In genomic region chr14:8250141-8250871, GRCm38 (mm10) we compare ENCODE assay signal across 28 mouse cellular contexts. TPM values are rescaled to one million over a fixed set of nuclear protein-coding genes. Genes with fewer than 3 reads are reported as not detected.
DNase-seq lines count a peak whose midpoint lies in the region; ATAC-seq and TF ChIP-seq lines count a peak whose summit lies in the region.
"Had no signal": no experiment of that assay in that cellular context is flagged by ENCODE, and none has a peak within 500 bp of the region (broad histone marks: within the 10 kb centered on the region; RNA-seq: fewer than 3 reads in every experiment).

No protein-coding gene starts in this region.

- DNase-seq in liver, embryonic 11.5 days (ENCODE audit: low spot score) = peak; percentile 15
- peak; percentile 51 for DNase-seq in 416B (ENCODE audit: low read depth)
- no peak for DNase-seq in B cell, adult 2 months
- DNase-seq: adrenal gland, adult 2 months; adrenal gland, postnatal 14 days; cerebellum, adult 11 months; cerebellum, adult 8-10 months; cerebellum, postnatal 10 days; cerebellum, postnatal 36 days; embryo, embryonic 11 days; gastrocnemius, postnatal 25 days; heart, postnatal 36 days had no signal

- no peak for ATAC-seq in liver, embryonic 11.5 days (replicated peaks; ENCODE audit: low FRiP score)
- no peak for ATAC-seq in liver, embryonic 12.5 days
- no peak for ATAC-seq in megakaryocyte, adult 5-6 weeks (ENCODE audit: poor library complexity, severe bottlenecking)
- ATAC-seq: CD4-positive, CD25-positive, alpha-beta regulatory T cell, adult 4 months; forebrain, embryonic 15.5 days had no signal

- no peaks in the 10 kb centered on the region for H3K36me3 ChIP-seq in liver, embryonic 11.5 days (ENCODE audit: control insufficient read depth, insufficient read depth, low read length)
- H3K36me3 ChIP-seq in liver, embryonic 12.5 days = no peaks in the 10 kb centered on the region
- no peaks in the 10 kb centered on the region for H3K36me3 ChIP-seq in small intestine, adult 2 months (ENCODE audit: control insufficient read depth, insufficient read depth, low read length)
- H3K36me3 ChIP-seq: embryonic facial prominence, embryonic 10.5 days; embryonic facial prominence, embryonic 13.5 days; forebrain, embryonic 12.5 days; forebrain, embryonic 15.5 days; hindbrain, embryonic 10.5 days; hindbrain, embryonic 13.5 days had no signal

- H3K9ac ChIP-seq in liver, embryonic 11.5 days (ENCODE audit: low read depth, low read length) = no peak overlapping the region
- no peak overlapping the region for H3K9ac ChIP-seq in liver, embryonic 12.5 days
- H3K9ac ChIP-seq: embryonic facial prominence, embryonic 13.5 days; forebrain, embryonic 12.5 days; forebrain, embryonic 15.5 days; hindbrain, embryonic 13.5 days had no signal

- no peak for TF ChIP-seq CTCF in small intestine, adult 2 months (IDR thresholded peaks at IDR 0.05; ENCODE audit: extremely low read depth, insufficient read length, insufficient replicate concordance, low read depth, low read length)

- H3K4me1 ChIP-seq in liver, embryonic 11.5 days (replicated peaks; ENCODE audit: control insufficient read depth, insufficient read depth, low read length) = no peaks in the 10 kb centered on the region
- no peaks in the 10 kb centered on the region for H3K4me1 ChIP-seq in liver, embryonic 12.5 days
- peaks cover 9% of the 10 kb centered on the region; the same call in 1 of the 2 replicates for H3K4me1 ChIP-seq in small intestine, adult 2 months (ENCODE audit: control insufficient read depth, insufficient read depth, insufficient read length, low read length)
- H3K4me1 ChIP-seq: embryonic facial prominence, embryonic 13.5 days; forebrain, embryonic 12.5 days; forebrain, embryonic 15.5 days; hindbrain, embryonic 10.5 days; hindbrain, embryonic 13.5 days had no signal

- H3K4me3 ChIP-seq in liver, embryonic 11.5 days (ENCODE audit: low read depth, low read length) = no peak overlapping the region
- no peak overlapping the region for H3K4me3 ChIP-seq in liver, embryonic 12.5 days
- no peak overlapping the region for H3K4me3 ChIP-seq in small intestine, adult 2 months (ENCODE audit: low read depth, low read length)
- H3K4me3 ChIP-seq: embryonic facial prominence, embryonic 10.5 days; embryonic facial prominence, embryonic 13.5 days; erythroblast, embryonic 14.5 days; forebrain, embryonic 12.5 days; forebrain, embryonic 15.5 days; hindbrain, embryonic 10.5 days; hindbrain, embryonic 13.5 days had no signal

- H3K27ac ChIP-seq in liver, embryonic 11.5 days (ENCODE audit: low read depth, low read length) = no peak overlapping the region
- H3K27ac ChIP-seq in liver, embryonic 12.5 days = no peak overlapping the region
- peak overlapping the region; percentile 24; the same call in 1 of the 2 replicates for H3K27ac ChIP-seq in small intestine, adult 2 months (ENCODE audit: insufficient read depth, low read depth, low read length)
- H3K27ac ChIP-seq: embryonic facial prominence, embryonic 10.5 days; embryonic facial prominence, embryonic 13.5 days; forebrain, embryonic 12.5 days; forebrain, embryonic 15.5 days; hindbrain, embryonic 10.5 days; hindbrain, embryonic 13.5 days had no signal

- H3K4me2 ChIP-seq in liver, embryonic 11.5 days = no peak overlapping the region
- no peak overlapping the region for H3K4me2 ChIP-seq in liver, embryonic 12.5 days
- H3K4me2 ChIP-seq: embryonic facial prominence, embryonic 13.5 days; forebrain, embryonic 12.5 days; forebrain, embryonic 15.5 days; heart, embryonic 11.5 days; hindbrain, embryonic 13.5 days had no signal

- H3K27me3 ChIP-seq in liver, embryonic 11.5 days (replicated peaks; ENCODE audit: control insufficient read depth, insufficient read depth, low read length) = no peaks in the 10 kb centered on the region
- no peaks in the 10 kb centered on the region; the same call in 1 of the 2 replicates for H3K27me3 ChIP-seq in liver, embryonic 12.5 days (replicated peaks)
- H3K27me3 ChIP-seq in small intestine, adult 2 months (ENCODE audit: control insufficient read depth, insufficient read depth, low read length) = no peaks in the 10 kb centered on the region
- H3K27me3 ChIP-seq: embryonic facial prominence, embryonic 13.5 days; forebrain, embryonic 12.5 days; forebrain, embryonic 15.5 days; hindbrain, embryonic 13.5 days had no signal

- no peaks in the 10 kb centered on the region for H3K9me3 ChIP-seq in liver, embryonic 11.5 days (ENCODE audit: control insufficient read depth, low read length)
- no peaks in the 10 kb centered on the region for H3K9me3 ChIP-seq in liver, embryonic 12.5 days (replicated peaks)
- H3K9me3 ChIP-seq: embryonic facial prominence, embryonic 10.5 days; embryonic facial prominence, embryonic 13.5 days; forebrain, embryonic 12.5 days; forebrain, embryonic 15.5 days; hindbrain, embryonic 10.5 days; hindbrain, embryonic 13.5 days had no signal

- 73% methylated on average over 9 of the region's 9 CpGs for WGBS in liver, embryonic 11.5 days
- 63% methylated on average over 9 of the region's 9 CpGs for WGBS in liver, embryonic 12.5 days (ENCODE audit: insufficient replicate concordance)
- 46% methylated on average over 9 of the region's 9 CpGs for WGBS in small intestine, adult 2 months

- TF ChIP-seq POLR2A in small intestine, adult 2 months (IDR thresholded peaks at IDR 0.05; ENCODE audit: low read depth, low read length) = no peak

RNA-seq across cellular contexts. Expression of gene Acox2, which starts 8.8 kb away (rescaled TPM):
- polyA plus RNA-seq in liver, embryonic 11.5 days (2014; fragmentation: Nextera tagmentation; extraction: Ambion mirVana) = 1.0 and 1.2 TPM in 2 replicates
- polyA plus RNA-seq in liver, embryonic 12.5 days (2016; fragmentation: Nextera tagmentation; extraction: Ambion mirVana) = 2.8 and 3.5 TPM in 2 replicates
- 4.0 and 7.1 TPM in 2 replicates for polyA plus RNA-seq in small intestine, adult 2 months (2012; rRNA removed)
- not detected in 2 replicates for total RNA-seq in megakaryocyte, adult 5-6 weeks (2015)
- total RNA-seq in megakaryocyte, adult 5-6 weeks (2017) = not detected in 2 replicates
- total RNA-seq: MEL had no signal
- polyA plus RNA-seq: C2C12; CD4-positive, CD25-positive, alpha-beta regulatory T cell, adult 4 months; embryonic facial prominence, embryonic 10.5 days; embryonic facial prominence, embryonic 13.5 days; erythroblast, embryonic 14.5 days; forebrain, embryonic 12.5 days; forebrain, embryonic 15.5 days; heart, embryonic 14.5 days; heart, postnatal 0 days; hindbrain, embryonic 10.5 days; hindbrain, embryonic 13.5 days had no signal

RNA-seq across cellular contexts. Expression of gene Kctd6, which starts 36.4 kb away (rescaled TPM):
- polyA plus RNA-seq in liver, embryonic 11.5 days (2014; fragmentation: Nextera tagmentation; extraction: Ambion mirVana) = 9.0 and 10.6 TPM in 2 replicates
- polyA plus RNA-seq in liver, embryonic 12.5 days (2016; fragmentation: Nextera tagmentation; extraction: Ambion mirVana) = 7.8 and 8.6 TPM in 2 replicates
- polyA plus RNA-seq in small intestine, adult 2 months (2012; rRNA removed) = 3.9 and 5.7 TPM in 2 replicates
- total RNA-seq in megakaryocyte, adult 5-6 weeks (2015) = 6.2 and 7.3 TPM in 2 replicates
- 6.6 and 9.0 TPM in 2 replicates for total RNA-seq in megakaryocyte, adult 5-6 weeks (2017)

Comparison
In these comparisons a context has a peak if more than half of its experiments do, and no peak if none do; other contexts are left out.
1. DNase-seq: peak in liver, embryonic 11.5 days (single experiment) and 416B (single experiment); none in B cell, adult 2 months (0 of 2).